Mouse (Mus musculus) forebrain, embryonic 11.5 days (tissue): ENCODE data around the gene Ryr2. TPM values are rescaled to one million over a fixed set of nuclear protein-coding genes. Genes with fewer than 3 reads are reported as not detected.

ENCODE experiments used
- ATAC-seq: fragments of 200-750 bp; cut with Nextera tagmentation; replicated peaks from 2 replicates; pipeline ENCODE4 v1.8.0; 2017; ENCODE audit warnings: moderate TSS enrichment; ENCODE audit not compliant: low FRiP score
- DNase-seq: peaks from one replicate; pipeline ENCODE4 v3.0.0-alpha.2; 2017; ENCODE audit warnings: low spot score
- H3K27ac ChIP-seq: fragments of 300-500 bp; sonication (generic); 2 replicates; pipeline ENCODE4 v1.5.1; 2014; ENCODE audit warnings: low read depth, low read length
- H3K27me3 ChIP-seq: fragments of 300-500 bp; sonication (generic); 2 replicates; pipeline ENCODE4 v1.6.1; 2014; ENCODE audit warnings: mild to moderate bottlenecking, low read length, mixed read lengths; ENCODE audit not compliant: control insufficient read depth, insufficient read depth
- H3K36me3 ChIP-seq: fragments of 300-500 bp; sonication (generic); 2 replicates; pipeline ENCODE4 v1.6.1; 2014; ENCODE audit warnings: mild to moderate bottlenecking, low read length, moderate library complexity, mixed read lengths; ENCODE audit not compliant: control insufficient read depth, insufficient read depth
- H3K4me1 ChIP-seq: fragments of 300-500 bp; sonication (generic); replicated peaks from 2 replicates; pipeline ENCODE4 v1.6.1; 2014; ENCODE audit warnings: low read length, mixed read lengths; ENCODE audit not compliant: control insufficient read depth, insufficient read depth
- H3K4me2 ChIP-seq: fragments of 300-500 bp; sonication (generic); 2 replicates; pipeline ENCODE4 v1.6.1; 2014; ENCODE audit warnings: low read depth, mild to moderate bottlenecking, low read length, moderate library complexity, mixed read lengths; ENCODE audit not compliant: severe bottlenecking
- H3K4me3 ChIP-seq: fragments of 300-500 bp; sonication (generic); 2 replicates; pipeline ENCODE4 v1.5.1; 2014; ENCODE audit warnings: low read depth, low read length
- H3K9ac ChIP-seq: fragments of 300-500 bp; sonication (generic); 2 replicates; pipeline ENCODE4 v1.6.1; 2014; ENCODE audit warnings: low read length
- H3K9me3 ChIP-seq: fragments of 300-500 bp; sonication (generic); 2 replicates; pipeline ENCODE4 v1.6.1; 2016; ENCODE audit warnings: low read length, mixed read lengths; ENCODE audit not compliant: control insufficient read depth
- WGBS: fragments of 180-500 bp; shearing (Covaris S2); extraction: QIAGEN DNeasy Blood & Tissue Kit; methylation state at CpG from one replicate; pipeline ENCODE4 v1.1.7; 2014; 5-methylcytosine and 5-hydroxymethylcytosine counted together
- polyA plus RNA-seq: library from polyadenylated mRNA; unstranded; fragments of >200 nt; fragmentation: Nextera tagmentation; extraction: Ambion mirVana; gene quantifications from 2 replicates; pipeline ENCODE4 v1.2.1, GENCODE M21; 2014

The Ryr2 gene
- polyA plus RNA-seq, 1 experiment from 2014 or later: 0.51 TPM

DNA sequence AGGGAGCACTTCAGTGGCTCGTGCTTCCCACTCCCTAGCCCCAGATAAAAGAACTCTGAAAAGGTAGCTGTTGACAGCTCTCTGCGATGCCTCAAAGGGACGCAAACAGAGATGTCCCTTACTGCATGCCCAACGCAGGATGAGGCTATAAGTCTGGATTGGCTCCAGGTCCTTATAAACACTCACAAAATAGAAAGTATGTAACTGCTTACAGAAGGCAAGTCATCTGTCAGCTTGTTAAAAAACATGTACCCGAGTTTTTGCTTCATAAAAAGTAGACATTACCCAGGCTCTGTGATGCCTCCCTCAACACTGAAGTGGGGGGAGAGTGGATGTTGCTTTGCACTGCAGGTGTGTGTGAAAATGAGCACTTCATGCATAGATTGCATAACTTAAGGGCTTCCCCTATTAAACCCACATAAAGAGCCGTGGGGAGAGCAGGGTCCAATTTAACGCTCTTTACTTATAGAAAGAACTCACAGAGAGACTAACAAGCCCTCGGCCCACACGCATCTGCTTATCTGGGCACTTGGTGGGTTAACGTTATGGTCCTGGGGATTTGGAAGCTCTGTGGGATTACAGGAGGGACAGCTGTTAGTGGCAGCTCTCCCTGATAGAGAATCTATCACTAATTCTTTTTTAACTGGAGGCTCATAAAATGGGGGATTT, 23.2 kb downstream of the Ryr2 start:
- no peak overlapping the region for H3K4me3 ChIP-seq
- no peak overlapping the region for H3K27ac ChIP-seq
- DNase-seq (no peak), ATAC-seq (peak; percentile 21; the same call in 1 of the 2 replicates)
- H3K4me1 ChIP-seq: no peaks in the 10 kb centered on the region
- no peaks in the 10 kb centered on the region for H3K9me3 ChIP-seq
- no peaks in the 10 kb centered on the region for H3K36me3 ChIP-seq
- 57% methylated on average over 10 of the region's 10 CpGs for WGBS
- no peaks in the 10 kb centered on the region for H3K27me3 ChIP-seq
- no peak overlapping the region for H3K4me2 ChIP-seq
- no peak overlapping the region for H3K9ac ChIP-seq

DNA sequence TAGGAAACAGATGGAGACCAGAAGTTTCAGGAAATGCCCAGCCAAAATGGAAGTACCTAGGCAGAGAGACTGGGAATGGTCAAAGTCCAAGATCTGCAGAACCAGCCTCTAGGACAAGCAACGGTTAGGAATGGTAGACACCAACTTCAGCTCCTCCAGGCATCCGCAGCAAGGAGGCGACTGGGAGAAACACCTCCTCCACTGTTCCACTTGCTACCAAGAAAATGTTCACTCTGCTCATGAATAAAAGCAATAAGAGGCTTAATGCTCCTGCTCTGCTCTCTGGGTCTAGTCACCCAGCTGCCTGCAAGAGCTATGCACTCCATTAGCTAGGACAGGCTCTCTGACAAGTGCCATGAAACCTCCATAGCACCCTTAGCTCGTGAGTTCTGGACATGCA, 26.2 kb downstream of the Ryr2 start:
- H3K9ac ChIP-seq: no peak overlapping the region
- no peak overlapping the region for H3K4me2 ChIP-seq
- H3K27ac ChIP-seq: no peak overlapping the region
- no peaks in the 10 kb centered on the region for H3K4me1 ChIP-seq
- H3K4me3 ChIP-seq: no peak overlapping the region
- no peak for ATAC-seq
- no peak for DNase-seq
- WGBS: 85% methylated on average over 4 of the region's 4 CpGs
- no peaks in the 10 kb centered on the region for H3K36me3 ChIP-seq
- H3K27me3 ChIP-seq: no peaks in the 10 kb centered on the region
- H3K9me3 ChIP-seq: no peaks in the 10 kb centered on the region

DNA sequence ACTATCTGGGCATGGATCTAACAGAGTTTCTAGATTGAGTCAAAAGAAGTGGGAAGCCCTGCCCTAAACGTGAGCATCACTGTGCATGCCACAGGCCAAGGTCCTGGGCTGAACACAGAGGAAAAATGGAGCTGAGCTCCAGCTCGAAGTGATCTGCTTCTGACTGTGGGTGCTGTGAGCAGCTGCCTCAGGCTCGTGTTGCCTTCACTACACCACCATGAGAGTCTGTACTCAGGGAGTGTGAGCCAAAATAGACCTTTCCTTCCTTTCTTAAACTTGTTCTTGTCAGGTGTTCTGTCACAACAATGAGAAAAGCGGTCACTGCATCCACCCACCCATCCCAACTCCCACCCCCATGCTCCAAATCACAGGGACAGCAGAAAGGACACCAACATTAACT, 27.2 kb downstream of the Ryr2 start:
- H3K27ac ChIP-seq: no peak overlapping the region
- no peaks in the 10 kb centered on the region for H3K27me3 ChIP-seq
- ATAC-seq (no peak), DNase-seq (no peak)
- no peak overlapping the region for H3K4me3 ChIP-seq
- H3K4me2 ChIP-seq: no peak overlapping the region
- no peaks in the 10 kb centered on the region for H3K4me1 ChIP-seq
- no peak overlapping the region for H3K9ac ChIP-seq
- no peaks in the 10 kb centered on the region for H3K36me3 ChIP-seq
- H3K9me3 ChIP-seq: no peaks in the 10 kb centered on the region
- 80% methylated on average over 4 of the region's 4 CpGs for whole genome bisulfite sequencing

DNA sequence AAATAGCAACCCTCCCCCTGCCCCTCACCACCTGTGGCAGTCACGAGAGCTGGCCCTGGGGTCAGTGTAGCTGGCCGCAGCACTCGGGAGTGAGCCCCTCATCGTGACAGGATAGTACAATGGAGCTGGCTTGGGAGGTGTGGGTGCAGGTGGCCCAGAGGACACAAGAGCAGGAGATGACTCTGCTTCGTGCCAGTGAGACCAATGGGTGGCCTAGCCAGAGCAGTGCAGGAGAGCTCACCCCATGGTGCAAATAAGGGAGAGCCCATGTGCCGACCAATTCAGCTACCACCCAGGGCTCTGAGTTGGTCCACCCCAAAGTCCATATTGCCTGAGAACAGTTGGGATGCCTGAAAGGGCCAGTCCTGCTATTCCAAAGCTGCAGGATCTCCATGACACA, 31.8 kb downstream of the Ryr2 start:
- H3K4me2 ChIP-seq: no peak overlapping the region
- H3K27me3 ChIP-seq: no peaks in the 10 kb centered on the region
- H3K4me1 ChIP-seq: 0 out of 2 replicates have a peak, but pooled peaks cover 4% of the 10 kb centered on the region
- DNase-seq (no peak), ATAC-seq (no peak)
- H3K36me3 ChIP-seq: no peaks in the 10 kb centered on the region
- WGBS: 87% methylated on average over 6 of the region's 6 CpGs
- no peak overlapping the region for H3K4me3 ChIP-seq
- no peak overlapping the region for H3K27ac ChIP-seq
- no peak overlapping the region for H3K9ac ChIP-seq
- no peaks in the 10 kb centered on the region for H3K9me3 ChIP-seq

DNA sequence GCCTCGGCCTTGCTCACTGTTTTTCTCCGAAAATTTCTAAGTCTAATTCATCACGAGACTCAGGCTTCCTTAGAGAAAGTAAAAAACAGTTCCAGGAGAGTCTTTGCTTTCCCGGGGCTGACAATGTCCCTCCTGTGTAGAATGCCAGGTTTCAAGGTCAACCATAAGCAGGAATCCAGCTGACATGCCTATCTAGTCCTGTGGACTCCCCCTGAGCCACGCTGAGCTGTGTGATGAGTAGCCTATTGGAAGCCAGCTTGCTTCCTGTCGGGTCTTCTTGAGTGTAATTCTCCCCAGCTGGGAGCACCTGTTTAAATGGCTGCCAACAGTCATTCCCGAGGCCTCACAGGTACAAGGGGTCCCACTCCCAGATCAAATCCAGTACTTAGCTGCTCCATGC, 34.2 kb downstream of the Ryr2 start:
- Histone ChIP-seq H3K9me3 (no peaks in the 10 kb centered on the region), H3K36me3 (no peaks in the 10 kb centered on the region), H3K4me2 (no peak overlapping the region), H3K27me3 (no peaks in the 10 kb centered on the region), H3K4me3 (no peak overlapping the region), H3K27ac (no peak overlapping the region), H3K9ac (no peak overlapping the region), H3K4me1 (0 out of 2 replicates have a peak, but pooled peaks cover 4% of the 10 kb centered on the region)
- ATAC-seq: no peak
- no peak for DNase-seq
- 62% methylated on average over 7 of the region's 7 CpGs for WGBS

DNA sequence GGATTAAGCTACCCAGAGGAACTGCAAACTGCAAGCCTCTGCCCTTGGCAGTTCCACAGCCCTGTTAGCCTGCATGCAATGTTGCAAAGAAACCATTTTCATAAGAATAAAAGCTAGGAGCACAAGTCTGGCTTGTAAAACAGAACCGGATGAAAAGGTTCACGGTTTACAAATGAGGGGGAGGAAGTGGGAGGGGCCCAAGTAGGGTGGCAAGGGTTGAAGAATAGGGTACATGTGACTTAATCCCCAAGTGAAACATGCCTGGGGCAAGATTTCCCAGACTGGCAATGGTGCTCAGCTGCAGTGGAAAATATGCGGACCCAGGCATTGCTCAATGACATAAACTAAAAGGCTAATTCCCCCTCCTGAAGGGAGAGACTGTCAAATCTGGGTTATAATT, 34.6 kb downstream of the Ryr2 start:
- Histone ChIP-seq H3K4me2 (no peak overlapping the region), H3K4me1 (0 out of 2 replicates have a peak, but pooled peaks cover 4% of the 10 kb centered on the region), H3K36me3 (no peaks in the 10 kb centered on the region), H3K9ac (no peak overlapping the region), H3K9me3 (no peaks in the 10 kb centered on the region), H3K27me3 (no peaks in the 10 kb centered on the region), H3K4me3 (no peak overlapping the region), H3K27ac (no peak overlapping the region)
- ATAC-seq (peak; percentile 78), DNase-seq (no peak)
- 26% methylated on average over 3 of the region's 3 CpGs for WGBS

DNA sequence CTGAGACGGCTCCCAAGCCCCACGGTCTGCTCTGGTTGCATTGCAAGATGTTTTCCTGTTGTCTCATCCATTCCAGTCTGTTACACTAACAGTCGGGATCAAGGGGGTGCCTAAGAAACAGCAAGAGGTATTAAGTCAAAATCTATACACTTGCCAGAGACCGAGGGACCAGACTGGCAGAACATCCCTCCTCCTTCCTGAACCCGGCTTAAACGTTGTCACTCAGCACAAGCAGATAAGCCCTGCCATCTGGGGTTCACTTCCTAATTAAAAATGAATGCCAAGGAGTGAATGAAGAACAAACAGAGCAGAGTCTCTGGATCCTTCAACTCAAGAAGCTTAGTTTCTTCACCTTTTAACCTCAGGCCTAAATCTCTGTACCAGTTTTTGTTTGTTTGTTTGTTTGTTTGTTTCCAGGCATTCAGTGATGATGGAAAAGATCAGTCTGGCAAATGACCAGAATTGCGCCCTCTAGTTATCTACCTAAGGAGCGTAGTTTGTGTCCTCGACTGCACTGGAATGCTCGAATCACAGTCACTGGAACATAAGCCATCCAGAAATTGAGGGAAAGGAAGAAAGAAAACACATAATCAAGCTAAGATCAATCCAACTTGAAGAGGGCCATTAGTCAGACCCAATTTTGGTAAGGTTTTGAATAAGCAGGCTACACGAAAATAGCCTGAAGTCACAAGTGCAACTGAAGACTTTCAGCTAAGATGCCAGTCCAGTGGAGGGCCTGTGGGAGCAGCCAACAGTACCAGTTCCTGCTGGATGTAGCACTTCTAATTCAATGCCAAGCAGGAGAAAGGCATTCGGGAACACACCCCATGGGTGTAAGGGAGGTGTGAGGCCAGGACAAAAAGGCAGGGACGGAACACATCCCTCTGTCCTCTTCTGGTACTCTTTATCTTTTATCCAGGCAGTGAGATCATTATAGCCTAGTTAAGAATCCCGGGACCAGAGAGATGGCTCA, 36.3 kb downstream of the Ryr2 start:
- H3K9ac ChIP-seq: no peak overlapping the region
- H3K4me1 ChIP-seq: 0 out of 2 replicates have a peak, but pooled peaks cover 4% of the 10 kb centered on the region
- DNase-seq: no peak
- no peaks in the 10 kb centered on the region for H3K27me3 ChIP-seq
- H3K9me3 ChIP-seq: no peaks in the 10 kb centered on the region
- H3K36me3 ChIP-seq: no peaks in the 10 kb centered on the region
- WGBS: 78% methylated on average over 14 of the region's 14 CpGs
- H3K27ac ChIP-seq: no peak overlapping the region
- ATAC-seq: no peak
- no peak overlapping the region for H3K4me2 ChIP-seq
- H3K4me3 ChIP-seq: no peak overlapping the region

DNA sequence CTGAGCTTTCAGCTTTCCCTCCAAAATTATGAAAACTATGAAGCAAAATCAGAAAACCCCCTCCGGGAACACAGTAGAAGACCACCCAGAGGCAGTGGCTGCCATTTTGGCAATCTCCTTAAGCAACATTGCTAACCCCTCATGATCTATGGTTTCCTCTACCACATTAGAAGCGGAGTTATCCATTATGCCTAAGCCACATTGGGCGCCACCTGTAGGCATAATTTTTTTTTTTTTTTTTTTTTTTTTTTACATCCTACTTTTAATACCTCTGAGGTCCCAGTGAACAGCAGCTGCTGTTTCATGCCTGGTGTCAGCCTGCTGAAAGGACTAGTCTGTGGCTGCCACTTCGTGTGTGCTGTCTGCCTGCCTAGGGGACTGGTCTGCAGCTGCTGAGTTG, 42.2 kb downstream of the Ryr2 start:
- ATAC-seq: no peak
- no peaks in the 10 kb centered on the region for H3K27me3 ChIP-seq
- H3K36me3 ChIP-seq: no peaks in the 10 kb centered on the region
- no peak overlapping the region for H3K4me2 ChIP-seq
- H3K4me3 ChIP-seq: no peak overlapping the region
- 89% methylated on average over 4 of the region's 4 CpGs for WGBS
- no peak for DNase-seq
- H3K9ac ChIP-seq: no peak overlapping the region
- no peaks in the 10 kb centered on the region for H3K9me3 ChIP-seq
- H3K27ac ChIP-seq: no peak overlapping the region
- no peaks in the 10 kb centered on the region for H3K4me1 ChIP-seq
